Mouse (Mus musculus): ENCODE data around the gene Gle1. TPM values are rescaled to one million over a fixed set of nuclear protein-coding genes. Genes with fewer than 3 reads are reported as not detected.

The Gle1 gene
- polyA plus RNA-seq, 1 experiment from 2014 or later, result 44.5 TPM

GRCm38 (mm10) chr2:29965906-29966305, 30.7 kb downstream of the Gle1 start:
- peaks cover 22% of the 10 kb centered on the region for H3K4me1 ChIP-seq (replicated peaks)
- H3K9me3 ChIP-seq, result no peaks in the 10 kb centered on the region
- peak overlapping the region; percentile 93 for H3K27ac ChIP-seq
- peak overlapping the region; percentile 70 for H3K4me2 ChIP-seq (replicated peaks)
- no peaks in the 10 kb centered on the region for H3K27me3 ChIP-seq (replicated peaks)
- H3K36me3 ChIP-seq, result no peaks in the 10 kb centered on the region
- peak; percentile 18; the same call in 1 of the 2 replicates for ATAC-seq
- H3K4me3 ChIP-seq (replicated peaks), result peak overlapping the region; percentile 96
- WGBS, result under 1% methylated on average over 39 of the region's 41 CpGs
- H3K9ac ChIP-seq, result peak overlapping the region; percentile 98

- peaks cover 24% of the 10 kb centered on the region for H3K4me1 ChIP-seq (replicated peaks)
- H3K9me3 ChIP-seq, result no peaks in the 10 kb centered on the region
- ATAC-seq, result no peak
- H3K27me3 ChIP-seq (replicated peaks), result no peaks in the 10 kb centered on the region
- H3K36me3 ChIP-seq, result no peaks in the 10 kb centered on the region
- H3K9ac ChIP-seq, result peak overlapping the region; percentile 98; the same call in 1 of the 2 replicates
- peak overlapping the region; percentile 70 for H3K4me2 ChIP-seq (replicated peaks)
- H3K27ac ChIP-seq, result no peak overlapping the region
- H3K4me3 ChIP-seq (replicated peaks), result peak overlapping the region; percentile 96
- 68% methylated on average over 2 of the region's 2 CpGs for WGBS
Measured at GRCm38 (mm10) chr2:29966826-29967225, 31.6 kb downstream of the Gle1 start.

- no peaks in the 10 kb centered on the region for H3K9me3 ChIP-seq
- 65% methylated on average over 5 of the region's 5 CpGs for WGBS
- H3K4me2 ChIP-seq (replicated peaks), result peak overlapping the region; percentile 70; the same call in 1 of the 2 replicates
- no peak overlapping the region for H3K27ac ChIP-seq
- H3K4me1 ChIP-seq (replicated peaks), result peaks cover 31% of the 10 kb centered on the region
- no peak for ATAC-seq
- no peak overlapping the region; the same call in 1 of the 2 replicates for H3K4me3 ChIP-seq (replicated peaks)
- no peaks in the 10 kb centered on the region for H3K36me3 ChIP-seq
- no peaks in the 10 kb centered on the region for H3K27me3 ChIP-seq (replicated peaks)
- no peak overlapping the region for H3K9ac ChIP-seq
Measured at GRCm38 (mm10) chr2:29967768-29968167, 32.5 kb downstream of the Gle1 start.

- 51% methylated on average over 5 of the region's 5 CpGs for WGBS
- H3K4me3 ChIP-seq (replicated peaks), result no peak overlapping the region
- H3K27me3 ChIP-seq (replicated peaks), result no peaks in the 10 kb centered on the region
- no peak overlapping the region for H3K27ac ChIP-seq
- no peak overlapping the region for H3K4me2 ChIP-seq (replicated peaks)
- peaks cover 31% of the 10 kb centered on the region for H3K4me1 ChIP-seq (replicated peaks)
- no peak overlapping the region for H3K9ac ChIP-seq
- no peaks in the 10 kb centered on the region for H3K36me3 ChIP-seq
- no peak for ATAC-seq
- H3K9me3 ChIP-seq, result no peaks in the 10 kb centered on the region
Measured at GRCm38 (mm10) chr2:29968638-29969037, 33.4 kb downstream of the Gle1 start.

GRCm38 (mm10) chr2:29971838-29972635, 36.8 kb downstream of the Gle1 start:
- no peaks in the 10 kb centered on the region for H3K27me3 ChIP-seq (replicated peaks)
- H3K36me3 ChIP-seq, result peaks cover 7% of the 10 kb centered on the region; the same call in 1 of the 2 replicates
- ATAC-seq, result no peak; the same call in 1 of the 2 replicates
- 0 out of 2 replicates have a peak overlapping the region, but pooled peaks have one; percentile 11 for H3K4me2 ChIP-seq (replicated peaks)
- no peak overlapping the region for H3K27ac ChIP-seq
- 68% methylated on average over 9 of the region's 9 CpGs for WGBS
- no peak overlapping the region for H3K4me3 ChIP-seq (replicated peaks)
- no peaks in the 10 kb centered on the region for H3K9me3 ChIP-seq
- H3K4me1 ChIP-seq (replicated peaks), result peaks cover 24% of the 10 kb centered on the region
- no peak overlapping the region for H3K9ac ChIP-seq

GRCm38 (mm10) chr2:29973525-29973924, 38.3 kb downstream of the Gle1 start:
- WGBS, result 9% methylated on average over 2 of the region's 2 CpGs
- ATAC-seq, result no peak

GRCm38 (mm10) chr2:29977307-29977706, 42.1 kb downstream of the Gle1 start:
- peaks cover 19% of the 10 kb centered on the region for H3K36me3 ChIP-seq
- H3K9me3 ChIP-seq, result no peaks in the 10 kb centered on the region

More at GRCm38 (mm10) chr2:29973525-29973924, 38.3 kb downstream of the Gle1 start:
- H3K4me1 ChIP-seq (replicated peaks), result peaks cover 13% of the 10 kb centered on the region
- no peak overlapping the region for H3K4me2 ChIP-seq (replicated peaks)
- H3K36me3 ChIP-seq, result peaks cover 10% of the 10 kb centered on the region; the same call in 1 of the 2 replicates
- H3K27ac ChIP-seq, result no peak overlapping the region
- H3K9ac ChIP-seq, result no peak overlapping the region
- H3K27me3 ChIP-seq (replicated peaks), result no peaks in the 10 kb centered on the region
- no peaks in the 10 kb centered on the region for H3K9me3 ChIP-seq
- no peak overlapping the region for H3K4me3 ChIP-seq (replicated peaks)

GRCm38 (mm10) chr2:29980661-29981060, 45.4 kb downstream of the Gle1 start:
- H3K9ac ChIP-seq, result no peak overlapping the region
- H3K36me3 ChIP-seq, result peaks cover 38% of the 10 kb centered on the region
- H3K4me1 ChIP-seq (replicated peaks), result no peaks in the 10 kb centered on the region
- WGBS, result 89% methylated on average over 1 of the region's 1 CpGs
- H3K4me2 ChIP-seq (replicated peaks), result no peak overlapping the region
- no peaks in the 10 kb centered on the region for H3K27me3 ChIP-seq (replicated peaks)
- ATAC-seq, result no peak
- no peaks in the 10 kb centered on the region for H3K9me3 ChIP-seq
- no peak overlapping the region for H3K4me3 ChIP-seq (replicated peaks)
- H3K27ac ChIP-seq, result no peak overlapping the region

More at GRCm38 (mm10) chr2:29977307-29977706, 42.1 kb downstream of the Gle1 start:
- Histone ChIP-seq H3K4me1 (replicated peaks) (peaks cover 4% of the 10 kb centered on the region; the same call in 1 of the 2 replicates), H3K27me3 (replicated peaks) (no peaks in the 10 kb centered on the region), H3K4me2 (replicated peaks) (no peak overlapping the region), H3K9ac (no peak overlapping the region), H3K27ac (no peak overlapping the region), H3K4me3 (replicated peaks) (no peak overlapping the region)
- no peak for ATAC-seq

- Histone ChIP-seq H3K9ac (no peak overlapping the region), H3K36me3 (peaks cover 76% of the 10 kb centered on the region), H3K27me3 (replicated peaks) (no peaks in the 10 kb centered on the region), H3K4me1 (replicated peaks) (no peaks in the 10 kb centered on the region), H3K4me3 (replicated peaks) (no peak overlapping the region), H3K9me3 (no peaks in the 10 kb centered on the region), H3K27ac (no peak overlapping the region), H3K4me2 (replicated peaks) (no peak overlapping the region)
- no peak for ATAC-seq
- 54% methylated on average over 2 of the region's 2 CpGs for WGBS
Measured at GRCm38 (mm10) chr2:29991962-29992361, 56.7 kb downstream of the Gle1 start.

- ATAC-seq, result no peak
- no peaks in the 10 kb centered on the region for H3K27me3 ChIP-seq (replicated peaks)
- H3K4me3 ChIP-seq (replicated peaks), result no peak overlapping the region
Measured at GRCm38 (mm10) chr2:30009101-30009500, 73.9 kb downstream of the Gle1 start.

More at GRCm38 (mm10) chr2:30009101-30009500, 73.9 kb downstream of the Gle1 start:
- H3K4me2 ChIP-seq (replicated peaks), result no peak overlapping the region
- no peak overlapping the region for H3K9ac ChIP-seq
- no peak overlapping the region for H3K27ac ChIP-seq
- H3K36me3 ChIP-seq, result peaks cover 62% of the 10 kb centered on the region
- H3K4me1 ChIP-seq (replicated peaks), result no peaks in the 10 kb centered on the region
- H3K9me3 ChIP-seq, result no peaks in the 10 kb centered on the region
- WGBS, result 50% methylated on average over 1 of the region's 1 CpGs

Data from intestine, embryonic 15.5 days (tissue).